Mouse (Mus musculus) thymus, adult 18-20 months (tissue): ENCODE results near the gene Sult1c2.
"Not testable (repeated sequence)": the region's sequence is repeated elsewhere in the genome, so short reads cannot be mapped to it uniquely, and the experiment has no call there.

Source experiments
- DNase-seq, 2 experiments: peaks; one replicate each; pipeline ENCODE4 v3.0.0; 2022; ENCODE audit warnings: mixed read lengths in 2 of 2

Gene Sult1c2

DNA sequence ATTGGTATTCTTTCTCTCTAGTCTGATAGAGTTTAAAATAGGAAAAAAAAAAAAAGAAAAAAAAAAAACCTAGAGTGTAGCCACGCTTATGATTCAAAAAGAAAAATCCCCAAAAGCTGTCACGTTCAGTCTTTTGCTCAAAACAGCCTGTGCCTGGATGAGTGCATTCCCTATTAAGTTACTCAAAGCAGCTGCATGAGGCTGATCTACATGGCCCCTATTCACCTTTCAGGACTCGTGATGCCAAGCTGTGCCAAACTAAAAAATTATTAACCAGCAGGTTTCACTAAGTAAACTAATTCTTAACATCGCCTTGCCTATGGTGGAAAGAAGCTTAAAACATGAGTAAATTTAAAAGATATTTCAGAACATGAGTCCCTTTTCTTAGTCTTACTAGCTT is at the start of gene Sult1c2:
Gene Sult1c2, minus strand, starts transcription at position 134 of the 400 bp plus-strand sequence.
- no peak for DNase-seq

DNA sequence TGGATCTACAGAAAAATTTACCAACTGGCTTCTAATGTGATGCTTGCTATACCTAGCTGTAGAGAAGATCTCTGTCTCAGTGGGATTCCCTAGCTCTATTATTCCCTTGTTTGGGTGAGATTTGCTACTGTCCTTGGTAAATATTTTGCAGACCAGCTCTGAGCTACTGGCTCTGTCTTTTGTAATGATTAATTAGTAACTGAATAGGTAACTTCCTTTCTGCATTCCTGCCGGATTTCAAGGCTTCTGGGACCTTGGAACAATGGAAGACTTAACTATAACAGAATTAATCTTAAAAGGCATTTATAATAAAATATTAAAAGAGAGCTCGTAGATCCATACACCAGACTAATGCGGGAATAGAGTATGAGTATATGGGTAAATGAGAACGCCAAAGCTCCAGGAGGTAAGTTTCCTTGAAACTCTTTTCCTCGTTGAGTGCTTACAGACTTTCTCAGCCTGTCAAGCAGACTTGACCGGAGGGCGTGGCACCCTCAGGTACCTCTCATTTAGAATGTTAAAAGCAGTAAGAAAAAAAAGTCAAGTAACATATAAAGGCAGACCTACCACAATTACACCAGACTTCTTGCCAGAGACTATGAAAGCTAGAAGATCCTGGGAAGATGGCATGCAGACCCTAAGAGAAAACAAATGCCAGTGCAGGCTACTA is 33.0 kb upstream of the Sult1c2 start:
- not testable (repeated sequence) for DNase-seq

DNA sequence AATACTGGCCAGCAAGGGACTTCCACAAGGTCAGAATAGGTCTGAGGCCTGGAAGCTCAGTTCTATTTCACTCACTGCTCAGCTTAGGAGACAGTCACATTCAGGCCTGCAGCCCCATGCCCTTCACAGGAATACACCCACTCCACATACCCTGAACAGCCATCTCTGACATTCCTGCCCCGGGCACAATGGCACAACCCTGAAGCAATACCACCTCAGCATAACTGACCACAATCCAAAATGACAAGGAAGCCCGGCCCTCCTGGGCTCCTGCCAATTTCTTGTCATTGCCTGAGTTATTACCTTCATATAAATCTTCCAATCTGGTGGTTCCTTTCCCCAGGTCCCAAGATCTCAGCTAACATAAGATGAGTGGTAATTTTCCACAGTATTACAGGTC is 28.3 kb upstream of the Sult1c2 start:
- DNase-seq = no peak

- no peak for DNase-seq
These were observed 26.1 kb upstream of the Sult1c2 start for GRCm38 (mm10) chr17:53872192-53872591.

- no peak for DNase-seq
These were observed 23.8 kb upstream of the Sult1c2 start for GRCm38 (mm10) chr17:53869931-53870330.

DNA sequence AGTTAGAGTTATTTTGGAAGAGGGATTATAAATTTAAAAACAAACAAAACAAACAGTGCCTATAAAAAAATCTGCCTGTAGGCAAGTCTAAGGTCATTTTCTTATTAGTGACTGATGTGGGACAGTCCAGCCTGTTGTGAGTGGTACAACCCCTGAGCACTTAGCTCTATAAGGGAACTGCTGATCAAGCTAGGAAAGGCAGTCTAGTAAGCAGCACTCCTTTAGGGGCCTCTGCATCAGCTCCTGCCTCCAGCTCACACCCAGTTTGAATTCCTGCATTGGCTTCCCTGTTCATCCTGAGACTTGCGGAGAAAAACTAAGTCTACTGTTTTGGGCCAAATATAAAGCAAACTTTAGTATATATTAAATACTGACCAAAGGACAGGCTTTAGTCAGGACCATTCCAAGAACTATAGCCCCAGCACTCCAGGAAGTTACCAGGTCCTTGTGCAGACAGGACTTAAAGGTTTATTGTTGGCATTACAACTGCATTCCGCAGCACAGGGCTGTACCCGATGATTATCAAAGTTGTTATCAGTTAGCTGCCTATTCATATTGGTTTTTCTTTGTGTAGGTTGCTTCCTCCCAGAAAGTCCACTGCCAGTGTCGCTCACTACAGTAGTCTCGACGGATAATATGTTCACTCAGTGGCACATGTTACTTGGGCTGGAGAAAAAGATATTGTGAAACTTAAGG is 19.3 kb upstream of the Sult1c2 start:
- no peak for DNase-seq

GRCm38 (mm10) chr17:53860548-53860947 is 14.4 kb upstream of the Sult1c2 start:
- no peak for DNase-seq

GRCm38 (mm10) chr17:53854992-53855391 is 8.9 kb upstream of the Sult1c2 start:
- DNase-seq = no peak

- no peak for DNase-seq
These were observed 343 bp downstream of the Sult1c2 start for GRCm38 (mm10) chr17:53845796-53846195.

DNA sequence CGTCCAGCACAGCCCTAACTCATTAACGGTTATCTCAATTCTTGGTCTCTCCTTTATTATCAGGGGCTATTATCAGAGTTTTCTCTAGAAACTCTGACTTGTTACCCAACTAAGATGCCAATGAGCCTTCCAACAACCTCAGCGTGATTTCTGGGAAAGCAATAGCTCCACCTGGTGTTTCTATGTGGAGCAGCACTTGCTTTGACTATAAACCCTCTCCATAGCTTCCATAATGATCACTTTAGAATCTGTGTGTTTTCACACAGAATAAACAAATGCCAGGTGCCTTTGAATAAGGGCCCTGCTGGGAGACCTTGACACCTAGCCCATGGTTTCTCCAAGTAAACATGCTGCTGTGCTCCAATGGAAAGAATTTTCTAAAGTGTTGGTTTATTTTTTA is 12.8 kb downstream of the Sult1c2 start:
- DNase-seq = no peak

- not testable (repeated sequence) for DNase-seq
These were observed 42.2 kb downstream of the Sult1c2 start for GRCm38 (mm10) chr17:53803974-53804373.

DNA sequence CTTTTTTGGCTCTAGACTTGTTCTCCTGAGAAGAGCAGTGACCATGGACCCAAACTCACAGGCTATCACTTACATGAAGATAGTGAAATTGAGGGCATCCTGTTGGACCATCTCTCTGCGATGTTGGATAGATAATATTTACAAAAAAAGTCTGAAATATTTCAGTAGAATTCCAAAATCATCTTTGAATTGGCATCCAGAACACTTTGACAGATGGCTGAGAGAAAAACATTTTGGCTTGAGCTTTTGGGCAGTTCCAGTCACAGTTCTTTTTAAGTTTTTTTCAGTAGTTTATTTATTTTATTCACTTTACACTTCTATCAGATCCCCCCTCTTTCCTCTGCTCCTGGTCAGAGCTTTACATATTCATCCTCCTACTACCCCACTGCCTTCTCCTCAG is 62.8 kb downstream of the Sult1c2 start:
- no peak for DNase-seq
